Mouse (Mus musculus): ENCODE results near the gene Sowahb.

Sowahb gene

GRCm38 (mm10) chr5:93027120-93027675, 17.6 kb downstream of the Sowahb start:
- POLR2A ChIA-PET, result interaction anchor here in 3 of 4 experiments (0.6 to 4.6 kb wide), 29 partner anchors 8 to 127 kb away, joined by 3 to 54 read pairs (median 5); partner anchors contain the start of genes Sept11 (in 3 of the 3) and Sowahb (in 1 of the 3)
- CTCF ChIA-PET, result interaction anchor here in 1 of 4 experiments (1.2 kb wide), 1 partner anchor 13 kb away, joined by 3 read pairs; no protein-coding TSS in a partner anchor

- ChIA-PET POLR2A (interaction anchor here in 3 of 4 experiments (0.6 to 4.6 kb wide), 30 partner anchors 8 to 130 kb away, joined by 3 to 54 read pairs (median 5); partner anchors contain the start of genes Sept11 (in 3 of the 3) and Sowahb (in 1 of the 3)), CTCF (interaction anchor here in 1 of 4 experiments (1.2 kb wide), 1 partner anchor 13 kb away, joined by 3 read pairs; no protein-coding TSS in a partner anchor)
Measured at GRCm38 (mm10) chr5:93026437-93027119, 18.2 kb downstream of the Sowahb start.

GRCm38 (mm10) chr5:93024754-93025280, 20.0 kb downstream of the Sowahb start:
- CTCF ChIA-PET, result interaction anchor here in 2 of 4 experiments (0.5 to 0.6 kb wide), 4 partner anchors 12 to 50 kb away, joined by 3 to 13 read pairs (median 4); no protein-coding TSS in a partner anchor
- POLR2A ChIA-PET, result interaction anchor here in 2 of 4 experiments (0.6 to 4.6 kb wide), 6 partner anchors 8 to 64 kb away, joined by 3 to 20 read pairs (median 3); no protein-coding TSS in a partner anchor

GRCm38 (mm10) chr5:93022126-93022797, 22.6 kb downstream of the Sowahb start:
- ChIA-PET POLR2A (interaction anchor here in 2 of 4 experiments (0.8 to 8.1 kb wide), 5 partner anchors 15 to 70 kb away, joined by 3 to 157 read pairs (median 3); partner anchors contain the start of gene Sowahb (in 1 of the 2)), CTCF (interaction anchor here in 1 of 4 experiments (0.5 kb wide), 1 partner anchor 214 kb away, joined by 3 read pairs; no protein-coding TSS in a partner anchor)

GRCm38 (mm10) chr5:93020024-93020666, 24.7 kb downstream of the Sowahb start:
- ChIA-PET CTCF (no interaction called here), POLR2A (interaction anchor here in 3 of 4 experiments (0.5 to 8.1 kb wide), 50 partner anchors 7 to 1058 kb away, joined by 3 to 157 read pairs (median 8); partner anchors contain the start of genes Sept11 (in 2 of the 3), Sowahb (in 2 of the 3) and Ccng2 (in 1 of the 3))

GRCm38 (mm10) chr5:93019207-93019606, 25.6 kb downstream of the Sowahb start:
- ChIA-PET POLR2A (interaction anchor here (0.5 to 8.1 kb wide), 85 partner anchors 8 to 935 kb away, joined by 3 to 157 read pairs (median 5); partner anchors contain the start of genes Ccng2 (in 2 of the 4), Sept11 (in 2 of the 4), Sowahb (in 2 of the 4) and G3bp2 (in 1 of the 4)), CTCF (interaction anchor here in 3 of 4 experiments (0.6 to 1.3 kb wide), 4 partner anchors 14 to 637 kb away, joined by 3 to 5 read pairs (median 4); no protein-coding TSS in a partner anchor)

GRCm38 (mm10) chr5:93017678-93018077, 27.1 kb downstream of the Sowahb start:
- ChIA-PET CTCF (interaction anchor here in 2 of 4 experiments (1.2 to 1.4 kb wide), 2 partner anchors 25 to 289 kb away, joined by 3 read pairs; no protein-coding TSS in a partner anchor), POLR2A (interaction anchor here in 3 of 4 experiments (0.8 to 8.1 kb wide), 31 partner anchors 8 to 262 kb away, joined by 3 to 157 read pairs (median 14); partner anchors contain the start of genes Ccng2 (in 2 of the 3), Sept11 (in 2 of the 3) and Sowahb (in 2 of the 3))

GRCm38 (mm10) chr5:93008256-93008655, 36.6 kb downstream of the Sowahb start:
- CTCF ChIA-PET, result interaction anchor here in 1 of 4 experiments (0.9 kb wide), 1 partner anchor 16 kb away, joined by 3 read pairs; no protein-coding TSS in a partner anchor

GRCm38 (mm10) chr5:93005815-93006341, 38.9 kb downstream of the Sowahb start:
- ChIA-PET POLR2A (interaction anchor here (0.5 to 7.4 kb wide), 72 partner anchors 8 to 454 kb away, joined by 3 to 124 read pairs (median 4); partner anchors contain the start of genes Sept11 (in 3 of the 4), Sowahb (in 2 of the 4) and Ccng2 (in 1 of the 4)), CTCF (interaction anchor here (0.6 to 2.0 kb wide), 21 partner anchors 10 to 346 kb away, joined by 3 to 9 read pairs (median 4); partner anchors contain the start of gene Sowahb (in 2 of the 4))

More at GRCm38 (mm10) chr5:93008256-93008655, 36.6 kb downstream of the Sowahb start:
- POLR2A ChIA-PET, result interaction anchor here in 2 of 4 experiments (1.7 to 7.4 kb wide), 3 partner anchors 10 to 33 kb away, joined by 4 to 124 read pairs (median 41); no protein-coding TSS in a partner anchor

- ChIA-PET POLR2A (interaction anchor here (0.6 to 7.4 kb wide), 67 partner anchors 8 to 454 kb away, joined by 3 to 124 read pairs (median 4); partner anchors contain the start of genes Sept11 (in 3 of the 4), Sowahb (in 2 of the 4) and Ccng2 (in 1 of the 4)), CTCF (interaction anchor here (0.6 to 2.0 kb wide), 19 partner anchors 9 to 323 kb away, joined by 3 to 9 read pairs (median 4); partner anchors contain the start of gene Sowahb (in 2 of the 4))
Measured at GRCm38 (mm10) chr5:93005229-93005814, 39.5 kb downstream of the Sowahb start.

GRCm38 (mm10) chr5:93002615-93003014, 42.2 kb downstream of the Sowahb start:
- ChIA-PET CTCF (interaction anchor here in 1 of 4 experiments (0.7 kb wide), 1 partner anchor 10 kb away, joined by 4 read pairs; no protein-coding TSS in a partner anchor), POLR2A (interaction anchor here in 3 of 4 experiments (1.5 to 2.1 kb wide), 3 partner anchors 16 to 42 kb away, joined by 3 to 9 read pairs (median 6); no protein-coding TSS in a partner anchor)

- ChIA-PET POLR2A (interaction anchor here in 2 of 4 experiments (0.5 to 2.1 kb wide), 11 partner anchors 9 to 212 kb away, joined by 3 to 9 read pairs (median 4); no protein-coding TSS in a partner anchor), CTCF (interaction anchor here in 1 of 4 experiments (0.6 kb wide), 1 partner anchor 188 kb away, joined by 3 read pairs; no protein-coding TSS in a partner anchor)
Measured at GRCm38 (mm10) chr5:93000774-93001757, 43.8 kb downstream of the Sowahb start.

GRCm38 (mm10) chr5:93000060-93000459, 44.8 kb downstream of the Sowahb start:
- ChIA-PET CTCF (no interaction called here), POLR2A (interaction anchor here in 2 of 4 experiments (0.8 to 1.6 kb wide), 5 partner anchors 12 to 165 kb away, joined by 3 to 6 read pairs (median 3); no protein-coding TSS in a partner anchor)

- ChIA-PET CTCF (no interaction called here), POLR2A (no interaction called here)
Measured at GRCm38 (mm10) chr5:92998494-92999016, 46.3 kb downstream of the Sowahb start.
